Mouse (Mus musculus) limb, embryonic 12.5 days (tissue): ENCODE measurements around the gene Cyp4a14. TPM values are rescaled to one million over a fixed set of nuclear protein-coding genes. Genes with fewer than 3 reads are reported as not detected.
"Not testable (repeated sequence)": the region's sequence is repeated elsewhere in the genome, so short reads cannot be mapped to it uniquely, and the experiment has no call there.

ENCODE experiments used
- ATAC-seq: fragments of 200-750 bp; cut with Nextera tagmentation; 2 replicates; pipeline ENCODE4 v1.8.0; 2017; ENCODE audit warnings: low read depth, moderate TSS enrichment; ENCODE audit not compliant: insufficient number of reproducible peaks, insufficient read depth, low FRiP score, low TSS enrichment
- H3K27ac ChIP-seq: fragments of 300-500 bp; sonication (generic); 2 replicates; pipeline ENCODE4 v1.5.1; 2016; ENCODE audit warnings: mild to moderate bottlenecking, moderate library complexity
- H3K27me3 ChIP-seq: fragments of 300-500 bp; sonication (generic); 2 replicates; pipeline ENCODE4 v1.6.1; 2016; ENCODE audit warnings: mild to moderate bottlenecking, moderate library complexity
- H3K36me3 ChIP-seq: fragments of 300-500 bp; sonication (generic); 2 replicates; pipeline ENCODE4 v1.6.1; 2016; ENCODE audit warnings: mild to moderate bottlenecking, moderate library complexity
- H3K4me1 ChIP-seq: fragments of 300-500 bp; sonication (generic); replicated peaks from 2 replicates; pipeline ENCODE4 v1.6.1; 2016
- H3K4me2 ChIP-seq: fragments of 300-500 bp; sonication (generic); 2 replicates; pipeline ENCODE4 v1.6.1; 2016; ENCODE audit warnings: mild to moderate bottlenecking, moderate library complexity
- H3K4me3 ChIP-seq: fragments of 300-500 bp; sonication (generic); replicated peaks from 2 replicates; pipeline ENCODE4 v1.5.1; 2016; ENCODE audit warnings: mild to moderate bottlenecking
- H3K9ac ChIP-seq: fragments of 300-500 bp; sonication (generic); replicated peaks from 2 replicates; pipeline ENCODE4 v1.6.1; 2016; ENCODE audit warnings: mild to moderate bottlenecking, moderate library complexity
- H3K9me3 ChIP-seq: fragments of 300-500 bp; sonication (generic); 2 replicates; pipeline ENCODE4 v1.6.1; 2016; ENCODE audit warnings: mild to moderate bottlenecking, moderate library complexity
- WGBS: fragments of 180-500 bp; shearing (Covaris S2); methylation state at CpG from one replicate; pipeline ENCODE4 v1.1.7; 2016; 5-methylcytosine and 5-hydroxymethylcytosine counted together
- polyA plus RNA-seq: library from polyadenylated mRNA; unstranded; fragments of >200 nt; fragmentation: Nextera tagmentation; extraction: Ambion mirVana; gene quantifications from 2 replicates; pipeline ENCODE4 v1.2.1, GENCODE M21; 2016

Cyp4a14 gene
- polyA plus RNA-seq, result not detected in 2 replicates

- H3K27me3 ChIP-seq, result no peaks in the 10 kb centered on the region
- no peak within 1 kb of the TSS for H3K4me2 ChIP-seq
- H3K9me3 ChIP-seq, result no peaks in the 10 kb centered on the region
- H3K9ac ChIP-seq, result no peak within 1 kb of the TSS
- WGBS, result 88% methylated on average over 1 of the region's 1 CpGs
- H3K4me3 ChIP-seq, result no peak within 1 kb of the TSS
- H3K36me3 ChIP-seq, result no peaks in the 10 kb centered on the region
- ATAC-seq, result no peak
- no peak within 1 kb of the TSS for H3K27ac ChIP-seq
- no peaks in the 10 kb centered on the region for H3K4me1 ChIP-seq
Measured at GRCm38 (mm10) chr4:115496001-115496400, at the start of gene Cyp4a14. Gene Cyp4a14 (minus strand): TSS chr4:115496142.

GRCm38 (mm10) chr4:115545101-115545500 is 49.2 kb upstream of the Cyp4a14 start:
- H3K4me1 ChIP-seq, result no peaks in the 10 kb centered on the region
- ATAC-seq, result no peak
- no peaks in the 10 kb centered on the region for H3K36me3 ChIP-seq
- no peaks in the 10 kb centered on the region for H3K9me3 ChIP-seq
- no peak overlapping the region for H3K4me2 ChIP-seq
- H3K9ac ChIP-seq, result no peak overlapping the region
- H3K27ac ChIP-seq, result no peak overlapping the region
- H3K4me3 ChIP-seq, result no peak overlapping the region
- WGBS, result 54% methylated on average over 1 of the region's 1 CpGs
- H3K27me3 ChIP-seq, result no peaks in the 10 kb centered on the region

GRCm38 (mm10) chr4:115521766-115522165 is 25.8 kb upstream of the Cyp4a14 start:
- no peaks in the 10 kb centered on the region for H3K27me3 ChIP-seq
- ATAC-seq, result no peak
- H3K4me1 ChIP-seq, result no peaks in the 10 kb centered on the region
- H3K27ac ChIP-seq, result no peak overlapping the region
- H3K9me3 ChIP-seq, result no peaks in the 10 kb centered on the region
- H3K4me2 ChIP-seq, result no peak overlapping the region
- no peak overlapping the region for H3K9ac ChIP-seq
- 95% methylated on average over 2 of the region's 2 CpGs for WGBS
- no peak overlapping the region for H3K4me3 ChIP-seq
- H3K36me3 ChIP-seq, result no peaks in the 10 kb centered on the region

GRCm38 (mm10) chr4:115519444-115519843 is 23.5 kb upstream of the Cyp4a14 start:
- Histone ChIP-seq H3K27me3 (no peaks in the 10 kb centered on the region), H3K4me2 (no peak overlapping the region), H3K4me1 (no peaks in the 10 kb centered on the region), H3K36me3 (no peaks in the 10 kb centered on the region), H3K27ac (no peak overlapping the region), H3K9me3 (no peaks in the 10 kb centered on the region), H3K4me3 (no peak overlapping the region), H3K9ac (no peak overlapping the region)
- WGBS, result 74% methylated on average over 4 of the region's 4 CpGs
- ATAC-seq, result no peak

- not testable (repeated sequence) for H3K36me3 ChIP-seq, H3K9ac ChIP-seq, H3K27me3 ChIP-seq, H3K4me1 ChIP-seq, ATAC-seq, H3K4me3 ChIP-seq, H3K9me3 ChIP-seq, H3K27ac ChIP-seq, H3K4me2 ChIP-seq
- whole genome bisulfite sequencing, result 78% methylated on average over 5 of the region's 5 CpGs
Measured at GRCm38 (mm10) chr4:115518000-115518399, 22.1 kb upstream of the Cyp4a14 start, which contains the start of gene Cyp4a10. Gene Cyp4a10 (plus strand): TSS chr4:115518264.

- H3K4me3 ChIP-seq, H3K36me3 ChIP-seq: not testable (repeated sequence)
Measured at GRCm38 (mm10) chr4:115513964-115514363, 18.0 kb upstream of the Cyp4a14 start.

GRCm38 (mm10) chr4:115497466-115497865 is 1.5 kb upstream of the Cyp4a14 start:
- Histone ChIP-seq H3K4me1 (no peaks in the 10 kb centered on the region), H3K27me3 (no peaks in the 10 kb centered on the region), H3K36me3 (no peaks in the 10 kb centered on the region), H3K9ac (no peak overlapping the region), H3K27ac (no peak overlapping the region), H3K9me3 (no peaks in the 10 kb centered on the region), H3K4me3 (no peak overlapping the region), H3K4me2 (no peak overlapping the region)
- ATAC-seq, result no peak
- WGBS, result 87% methylated on average over 3 of the region's 3 CpGs

More at GRCm38 (mm10) chr4:115513964-115514363, 18.0 kb upstream of the Cyp4a14 start:
- H3K27ac ChIP-seq, H3K4me2 ChIP-seq, H3K9ac ChIP-seq, H3K4me1 ChIP-seq, ATAC-seq, H3K9me3 ChIP-seq, H3K27me3 ChIP-seq: not testable (repeated sequence)

- Histone ChIP-seq H3K4me2 (no peak overlapping the region), H3K4me1 (no peaks in the 10 kb centered on the region), H3K4me3 (no peak overlapping the region), H3K27me3 (no peaks in the 10 kb centered on the region), H3K9ac (no peak overlapping the region), H3K27ac (no peak overlapping the region), H3K36me3 (no peaks in the 10 kb centered on the region), H3K9me3 (no peaks in the 10 kb centered on the region)
- no peak for ATAC-seq
- WGBS, result 76% methylated on average over 6 of the region's 6 CpGs
Measured at GRCm38 (mm10) chr4:115481006-115481652, 14.8 kb downstream of the Cyp4a14 start.

- not testable (repeated sequence) for H3K27ac ChIP-seq, H3K4me1 ChIP-seq, ATAC-seq, H3K9ac ChIP-seq, H3K9me3 ChIP-seq, H3K36me3 ChIP-seq, H3K4me2 ChIP-seq, H3K4me3 ChIP-seq, H3K27me3 ChIP-seq
Measured at GRCm38 (mm10) chr4:115476051-115476450, 19.9 kb downstream of the Cyp4a14 start.

- WGBS, result 77% methylated on average over 3 of the region's 3 CpGs
- not testable (repeated sequence) for ATAC-seq, H3K27me3 ChIP-seq, H3K4me2 ChIP-seq, H3K27ac ChIP-seq, H3K4me1 ChIP-seq, H3K9ac ChIP-seq, H3K4me3 ChIP-seq, H3K36me3 ChIP-seq, H3K9me3 ChIP-seq
Measured at GRCm38 (mm10) chr4:115473585-115473984, 22.4 kb downstream of the Cyp4a14 start.

GRCm38 (mm10) chr4:115452304-115452703 is 43.6 kb downstream of the Cyp4a14 start, which contains the start of gene Cyp4a30b:
Gene Cyp4a30b (plus strand): TSS chr4:115452604.
- H3K36me3 ChIP-seq, result no peaks in the 10 kb centered on the region
- no peak for ATAC-seq
- whole genome bisulfite sequencing, result 77% methylated on average over 3 of the region's 3 CpGs

GRCm38 (mm10) chr4:115450577-115451137 is 45.3 kb downstream of the Cyp4a14 start:
- Histone ChIP-seq H3K4me1 (no peaks in the 10 kb centered on the region), H3K9me3 (no peaks in the 10 kb centered on the region), H3K36me3 (no peaks in the 10 kb centered on the region), H3K27me3 (no peaks in the 10 kb centered on the region), H3K9ac (no peak overlapping the region), H3K4me3 (no peak overlapping the region), H3K4me2 (no peak overlapping the region), H3K27ac (no peak overlapping the region)
- no peak for ATAC-seq
- 70% methylated on average over 3 of the region's 3 CpGs for WGBS

More at GRCm38 (mm10) chr4:115452304-115452703, 43.6 kb downstream of the Cyp4a14 start, which contains the start of gene Cyp4a30b:
- H3K4me1 ChIP-seq, result no peaks in the 10 kb centered on the region
- no peak within 1 kb of the TSS for H3K9ac ChIP-seq
- H3K27ac ChIP-seq, result no peak within 1 kb of the TSS
- H3K4me2 ChIP-seq, result no peak within 1 kb of the TSS
- H3K4me3 ChIP-seq, result no peak within 1 kb of the TSS
- H3K27me3 ChIP-seq, result no peaks in the 10 kb centered on the region
- no peaks in the 10 kb centered on the region for H3K9me3 ChIP-seq
